Mouse (Mus musculus) lung, embryonic 16.5 days (tissue): ENCODE measurements around the gene Ppie. TPM values are rescaled to one million over a fixed set of nuclear protein-coding genes. Genes with fewer than 3 reads are reported as not detected.
"Not testable (repeated sequence)": the region's sequence is repeated elsewhere in the genome, so short reads cannot be mapped to it uniquely, and the experiment has no call there.

Experiments used
- ATAC-seq: fragments of 200-750 bp; cut with Nextera tagmentation; 2 replicates; pipeline ENCODE4 v1.8.0; 2017; ENCODE audit warnings: low read depth, mild to moderate bottlenecking, moderate library complexity
- H3K27ac ChIP-seq: fragments of 300-500 bp; sonication (generic); 2 replicates; pipeline ENCODE4 v1.5.1; 2014; ENCODE audit warnings: mild to moderate bottlenecking, control low read depth, low read length
- H3K27me3 ChIP-seq: fragments of 300-500 bp; sonication (generic); 2 replicates; pipeline ENCODE4 v1.6.1; 2014; ENCODE audit warnings: low read depth, low read length, mixed read lengths; ENCODE audit not compliant: control insufficient read depth, insufficient read depth
- H3K36me3 ChIP-seq: fragments of 300-500 bp; sonication (generic); 2 replicates; pipeline ENCODE4 v1.6.1; 2014; ENCODE audit warnings: low read length; ENCODE audit not compliant: control insufficient read depth, insufficient read depth
- H3K4me1 ChIP-seq: fragments of 300-500 bp; sonication (generic); replicated peaks from 2 replicates; pipeline ENCODE4 v1.6.1; 2014; ENCODE audit warnings: low read length, mixed read lengths; ENCODE audit not compliant: control insufficient read depth, insufficient read depth
- H3K4me2 ChIP-seq: fragments of 300-500 bp; sonication (generic); 2 replicates; pipeline ENCODE4 v1.6.1; 2014; ENCODE audit warnings: low read depth, low read length, control low read depth
- H3K4me3 ChIP-seq: fragments of 300-500 bp; sonication (generic); 2 replicates; pipeline ENCODE4 v1.5.1; 2014; ENCODE audit warnings: mild to moderate bottlenecking, low read length, control low read depth
- H3K9ac ChIP-seq: fragments of 300-500 bp; sonication (generic); 2 replicates; pipeline ENCODE4 v1.6.1; 2014; ENCODE audit warnings: low read length, control low read depth
- H3K9me3 ChIP-seq: fragments of 300-500 bp; sonication (generic); 2 replicates; pipeline ENCODE4 v1.6.1; 2016; ENCODE audit warnings: low read length; ENCODE audit not compliant: control insufficient read depth
- WGBS: fragments of 180-500 bp; shearing (Covaris S2); extraction: QIAGEN DNeasy Blood & Tissue Kit; methylation state at CpG from one replicate; pipeline ENCODE4 v1.1.7; 2014; 5-methylcytosine and 5-hydroxymethylcytosine counted together
- polyA plus RNA-seq: library from polyadenylated mRNA; unstranded; fragments of >200 nt; fragmentation: Nextera tagmentation; extraction: Ambion mirVana; gene quantifications from 2 replicates; pipeline ENCODE4 v1.2.1, GENCODE M21; 2015

Ppie gene
- 93.7 and 94.7 TPM in 2 replicates for polyA plus RNA-seq

- H3K4me2 ChIP-seq, result peak within 1 kb of the TSS; percentile 84
- under 1% methylated on average over 34 of the region's 34 CpGs for WGBS
- peak; percentile 99 for ATAC-seq
- H3K27me3 ChIP-seq, result no peaks in the 10 kb centered on the region
- peak within 1 kb of the TSS; percentile 78 for H3K4me3 ChIP-seq
- H3K27ac ChIP-seq, result peak within 1 kb of the TSS; percentile 81
- peaks cover 10% of the 10 kb centered on the region; the same call in 1 of the 2 replicates for H3K36me3 ChIP-seq
- peak within 1 kb of the TSS; percentile 68 for H3K9ac ChIP-seq
- no peaks in the 10 kb centered on the region for H3K9me3 ChIP-seq
- H3K4me1 ChIP-seq, result peaks cover 11% of the 10 kb centered on the region
Measured at GRCm38 (mm10) chr4:123139513-123140154, at the start of gene Ppie. Ppie (minus strand) TSS chr4:123139951.

DNA sequence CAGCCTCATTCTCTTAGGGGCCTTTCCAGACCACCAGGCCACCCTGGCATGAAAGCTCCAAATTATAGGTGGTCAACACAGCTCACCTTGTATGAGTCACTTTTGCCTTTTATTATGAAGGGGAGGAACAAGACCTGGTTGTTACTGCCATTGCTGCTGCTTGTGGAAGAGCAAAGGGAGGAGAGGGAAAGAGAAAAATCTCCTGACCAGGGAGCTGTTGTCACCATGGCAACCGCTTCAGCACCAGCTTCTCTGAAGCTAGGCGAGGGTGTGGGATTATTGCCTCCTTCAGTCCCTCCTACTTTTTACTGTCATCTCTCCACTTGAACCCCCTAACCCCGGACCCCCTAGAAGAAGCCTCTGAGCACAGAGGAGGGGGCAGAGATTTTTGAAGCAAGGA lies 45.1 kb upstream of the Ppie start:
- no peak overlapping the region for H3K4me2 ChIP-seq
- 47% methylated on average over 3 of the region's 3 CpGs for WGBS
- H3K4me1 ChIP-seq, result peaks cover 15% of the 10 kb centered on the region
- H3K4me3 ChIP-seq, result no peak overlapping the region
- H3K27ac ChIP-seq, result no peak overlapping the region
- peaks cover 52% of the 10 kb centered on the region for H3K27me3 ChIP-seq
- no peaks in the 10 kb centered on the region for H3K36me3 ChIP-seq
- no peak for ATAC-seq
- no peaks in the 10 kb centered on the region for H3K9me3 ChIP-seq
- no peak overlapping the region for H3K9ac ChIP-seq

DNA sequence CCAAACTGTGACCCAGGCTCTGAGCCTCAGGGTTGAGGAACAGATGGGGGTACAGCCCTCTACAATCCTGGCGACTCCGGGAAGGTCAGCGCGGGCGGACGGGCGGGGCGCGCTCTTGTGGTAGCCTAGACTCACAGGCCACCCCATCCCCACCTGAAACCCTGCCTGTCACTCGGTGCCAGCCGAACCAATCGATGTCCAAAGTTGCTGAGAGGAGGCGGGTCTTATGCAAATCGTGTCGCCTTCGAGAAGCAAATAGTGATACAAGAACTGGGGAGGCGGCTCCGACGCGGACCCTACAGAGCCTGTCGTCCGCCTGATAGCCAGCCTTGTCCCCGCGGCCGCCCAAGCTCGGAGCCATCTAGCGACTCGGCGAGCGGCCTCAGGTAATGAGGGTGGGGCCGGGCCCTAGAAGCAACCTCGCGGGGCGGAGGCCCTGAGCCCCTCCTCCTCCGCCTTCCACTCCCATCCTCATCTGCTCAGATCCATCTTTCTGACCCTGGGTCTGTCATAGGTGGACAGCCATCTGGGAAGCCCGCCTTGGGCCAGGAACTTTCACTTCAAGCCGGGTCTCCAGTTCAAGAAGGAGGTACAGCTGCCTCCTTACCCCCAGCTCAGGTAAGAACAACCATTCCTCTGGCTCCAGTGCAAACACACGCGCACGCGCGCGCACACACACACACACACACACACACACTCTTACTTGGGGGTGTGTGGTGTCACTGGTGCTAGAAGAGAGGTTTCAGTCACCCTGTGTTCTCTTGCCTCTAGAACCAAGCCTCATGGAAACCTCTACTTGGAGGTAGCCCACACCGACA lies 43.7 kb upstream of the Ppie start:
- Histone ChIP-seq H3K27me3 (peaks cover 55% of the 10 kb centered on the region), H3K4me1 (peaks cover 15% of the 10 kb centered on the region), H3K4me2 (peak overlapping the region; percentile 66), H3K9ac (peak overlapping the region; percentile 23; the same call in 1 of the 2 replicates), H3K27ac (no peak overlapping the region), H3K36me3 (no peaks in the 10 kb centered on the region), H3K4me3 (peak overlapping the region; percentile 42), H3K9me3 (no peaks in the 10 kb centered on the region)
- 11% methylated on average over 44 of the region's 44 CpGs for WGBS
- peak; percentile 90 for ATAC-seq

DNA sequence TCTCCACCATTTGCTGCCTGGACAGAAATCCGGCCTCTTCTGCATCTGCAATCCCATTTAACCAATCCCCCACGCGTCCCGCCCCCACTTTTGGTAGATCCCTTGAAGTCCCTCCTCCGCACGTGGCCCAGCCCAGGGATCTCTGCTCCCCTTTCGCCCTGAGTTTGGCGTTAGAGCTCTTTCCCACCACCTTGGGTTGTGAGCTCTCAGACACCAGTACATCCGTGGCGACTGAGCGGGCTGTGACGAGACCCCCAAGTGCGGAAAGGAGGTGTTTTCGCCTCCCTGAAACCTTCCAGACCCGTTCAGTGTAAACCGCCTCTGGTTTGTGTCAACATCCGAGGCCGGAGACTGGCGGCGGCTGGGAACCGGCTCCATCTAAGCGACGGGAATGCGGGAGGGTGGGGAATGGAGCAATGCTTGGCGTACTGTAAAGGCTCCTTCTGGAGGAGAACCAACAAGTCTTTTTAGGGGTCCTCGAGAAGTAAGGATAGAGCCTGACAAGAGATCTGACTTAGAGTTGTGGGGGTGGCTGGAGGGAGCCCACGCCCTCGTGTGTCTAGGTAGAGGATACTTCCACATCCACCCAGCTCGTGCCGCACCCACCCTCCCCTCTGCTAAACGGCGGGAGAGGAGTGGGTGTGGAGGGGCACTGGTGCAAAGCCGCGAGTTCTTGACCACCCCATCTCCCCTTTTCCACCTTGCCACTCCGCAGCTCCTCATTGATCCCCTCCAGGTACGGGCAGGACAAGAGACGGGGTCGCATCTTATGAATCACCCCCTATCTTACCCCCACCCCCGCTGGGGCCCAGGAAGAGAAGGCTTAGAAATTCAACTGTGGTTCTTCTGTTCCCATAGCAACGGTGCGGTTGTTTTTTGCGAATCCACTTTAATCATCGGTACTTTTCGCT lies 42.8 kb upstream of the Ppie start, which contains the start of gene Hpcal4:
Gene Hpcal4 (plus strand): TSS at position 900 of the 911 bp plus-strand sequence.
- H3K4me3 ChIP-seq, result peak within 1 kb of the TSS; percentile 42
- H3K4me2 ChIP-seq, result peak within 1 kb of the TSS; percentile 66
- WGBS, result under 1% methylated on average over 44 of the region's 44 CpGs
- H3K4me1 ChIP-seq, result peaks cover 15% of the 10 kb centered on the region
- peak; percentile 53 for ATAC-seq
- no peaks in the 10 kb centered on the region for H3K9me3 ChIP-seq
- H3K36me3 ChIP-seq, result no peaks in the 10 kb centered on the region
- peak within 1 kb of the TSS; percentile 23; the same call in 1 of the 2 replicates for H3K9ac ChIP-seq
- H3K27me3 ChIP-seq, result peaks cover 55% of the 10 kb centered on the region
- H3K27ac ChIP-seq, result no peak within 1 kb of the TSS

GRCm38 (mm10) chr4:123171811-123172210 lies 32.1 kb upstream of the Ppie start:
- Histone ChIP-seq H3K36me3 (no peaks in the 10 kb centered on the region), H3K4me3 (no peak overlapping the region), H3K4me2 (no peak overlapping the region), H3K4me1 (no peaks in the 10 kb centered on the region), H3K27ac (no peak overlapping the region), H3K9ac (no peak overlapping the region), H3K27me3 (peaks cover 5% of the 10 kb centered on the region), H3K9me3 (peaks cover 4% of the 10 kb centered on the region; the same call in 1 of the 2 replicates)
- no peak for ATAC-seq

DNA sequence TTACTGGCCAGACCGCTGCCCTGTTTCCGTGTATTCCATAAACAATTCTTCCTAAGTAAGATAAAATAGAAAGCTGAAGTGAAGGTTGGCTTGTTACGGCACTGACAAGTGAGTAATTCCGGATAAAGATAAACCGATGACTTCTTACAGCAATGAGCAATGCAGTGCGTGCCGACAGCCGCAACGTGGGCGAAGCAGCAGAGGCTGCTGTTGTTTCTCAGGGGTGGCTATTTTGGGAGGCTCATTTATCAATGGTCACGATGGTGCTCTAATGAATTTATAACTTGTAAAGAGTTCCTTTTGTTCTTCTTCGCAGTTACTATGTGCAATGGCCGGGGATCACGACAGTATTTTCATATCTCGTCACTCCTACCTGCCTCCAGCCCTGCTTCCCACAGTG lies 24.4 kb upstream of the Ppie start:
- Histone ChIP-seq H3K9ac (no peak overlapping the region), H3K4me1 (no peaks in the 10 kb centered on the region), H3K27ac (no peak overlapping the region), H3K9me3 (peaks cover 2% of the 10 kb centered on the region; the same call in 1 of the 2 replicates), H3K27me3 (peaks cover 2% of the 10 kb centered on the region; the same call in 1 of the 2 replicates), H3K36me3 (no peaks in the 10 kb centered on the region), H3K4me2 (no peak overlapping the region), H3K4me3 (no peak overlapping the region)
- WGBS, result 61% methylated on average over 15 of the region's 15 CpGs
- no peak for ATAC-seq

DNA sequence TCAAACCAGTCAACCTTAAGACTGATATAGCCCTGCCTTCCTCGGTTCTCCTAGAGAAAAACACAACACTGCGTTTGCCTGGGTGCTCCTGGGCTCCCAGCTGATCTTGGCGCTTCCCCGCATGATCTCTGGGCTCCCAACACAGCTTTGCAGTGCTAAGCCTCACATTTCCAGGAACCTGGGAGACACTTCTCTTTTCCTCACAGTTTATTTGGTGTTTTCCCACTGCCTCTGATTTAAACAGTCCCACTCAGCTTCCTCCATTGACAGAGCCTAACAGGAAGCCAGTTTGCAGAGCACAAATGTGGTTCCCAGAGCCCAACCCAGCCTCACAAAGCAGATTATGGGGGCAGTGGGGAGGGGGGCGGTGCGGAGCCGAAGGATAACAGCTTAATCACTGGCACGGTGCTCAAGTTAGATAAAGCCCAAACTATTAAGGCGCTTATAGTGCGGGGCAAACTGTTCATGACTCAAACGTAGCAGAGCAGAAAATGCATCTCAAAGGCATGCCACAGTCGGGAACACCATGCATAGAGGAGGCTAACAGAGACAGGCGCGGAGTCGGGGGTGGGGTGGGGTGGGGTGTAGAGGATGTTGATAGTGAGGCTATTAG lies 22.7 kb upstream of the Ppie start:
- Histone ChIP-seq H3K27me3 (peaks cover 2% of the 10 kb centered on the region; the same call in 1 of the 2 replicates), H3K9ac (no peak overlapping the region), H3K4me3 (no peak overlapping the region), H3K4me2 (no peak overlapping the region), H3K36me3 (no peaks in the 10 kb centered on the region), H3K27ac (no peak overlapping the region), H3K9me3 (no peaks in the 10 kb centered on the region), H3K4me1 (no peaks in the 10 kb centered on the region)
- ATAC-seq, result no peak
- WGBS, result 14% methylated on average over 15 of the region's 15 CpGs

DNA sequence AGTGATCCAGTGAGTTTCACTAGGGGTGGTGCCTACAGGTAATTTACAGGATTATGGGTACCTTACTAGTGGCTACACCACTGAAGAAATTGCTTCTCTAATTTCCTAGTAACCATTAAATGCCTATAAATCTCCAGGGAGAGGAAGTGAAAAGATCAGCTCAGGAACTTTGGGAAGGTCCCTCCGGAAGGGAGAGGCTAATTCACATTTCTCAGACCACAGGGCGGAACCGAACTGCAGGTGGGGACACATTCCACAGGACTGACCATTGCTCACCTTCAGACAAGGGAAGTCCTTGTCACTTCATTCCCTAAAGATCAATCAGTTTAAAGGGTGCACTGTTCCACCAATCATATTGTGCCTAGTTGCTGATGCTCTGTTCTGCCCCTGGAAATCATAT lies 21.5 kb upstream of the Ppie start:
- H3K27me3 ChIP-seq, H3K4me2 ChIP-seq, H3K4me3 ChIP-seq, ATAC-seq, H3K36me3 ChIP-seq, H3K4me1 ChIP-seq, H3K9ac ChIP-seq, H3K9me3 ChIP-seq, H3K27ac ChIP-seq: not testable (repeated sequence)
- WGBS, result 68% methylated on average over 3 of the region's 3 CpGs
